Mouse (Mus musculus) layer of hippocampus, postnatal 10 days (tissue): ENCODE data around the gene Usp37. TPM values are rescaled to one million over a fixed set of nuclear protein-coding genes. Genes with fewer than 3 reads are reported as not detected.
"Not testable (repeated sequence)": the region's sequence is repeated elsewhere in the genome, so short reads cannot be mapped to it uniquely, and the experiment has no call there.

ENCODE experiments used
- DNase-seq, 2 experiments: peaks; one replicate each; pipeline ENCODE4 v3.0.0; 2021; ENCODE audit warnings: low spot score in 2 of 2
- long read RNA-seq: library from polyadenylated mRNA; stranded (forward); transcript quantifications from one replicate; pipeline ENCODE4 v2.0.0, GENCODE M21; 2023
- total RNA-seq, 2 experiments: library from RNA; stranded (reverse); gene quantifications; 2 replicates each; pipeline ENCODE4 v1.2.3; 2021

Usp37 gene
- 10 to 100 TPM; 18.1 to 21.9 TPM for total RNA-seq
- long read RNA-seq, partial matches to known transcripts: 0 of 29 reads
- long read RNA-seq, other reads (novel, unspliced or antisense): 29 of 29 reads

GRCm38 (mm10) chr1:74544184-74544583, at the start of gene Usp37:
Gene Usp37 (minus strand): TSS chr1:74544284.
- DNase-seq: no peak

GRCm38 (mm10) chr1:74587773-74588445, 43.8 kb upstream of the Usp37 start, which contains the start of the genes Zfp142 and Bcs1l:
Gene Zfp142 (minus strand): TSS chr1:74588246.
Gene Bcs1l (plus strand): TSS chr1:74588289.
- DNase-seq: peak; percentile 98

GRCm38 (mm10) chr1:74587233-74587772, 43.2 kb upstream of the Usp37 start:
- no peak for DNase-seq

GRCm38 (mm10) chr1:74584616-74585398, 40.7 kb upstream of the Usp37 start:
- DNase-seq: no peak

GRCm38 (mm10) chr1:74582621-74583020, 38.5 kb upstream of the Usp37 start:
- no peak for DNase-seq

GRCm38 (mm10) chr1:74569739-74570719, 25.9 kb upstream of the Usp37 start:
- no peak for DNase-seq

- DNase-seq: no peak
Observed at GRCm38 (mm10) chr1:74565834-74566233, 21.8 kb upstream of the Usp37 start.

- DNase-seq: no peak
Observed at GRCm38 (mm10) chr1:74559061-74559460, 15.0 kb upstream of the Usp37 start.

- peak; percentile 41 to 48 for DNase-seq
Observed at GRCm38 (mm10) chr1:74542451-74542961, 1.6 kb downstream of the Usp37 start, which contains the start of gene Plcd4. Gene Plcd4 (plus strand): TSS chr1:74542888.

GRCm38 (mm10) chr1:74538650-74539049, 5.4 kb downstream of the Usp37 start:
- DNase-seq: peak; percentile 37 to 58

GRCm38 (mm10) chr1:74528589-74528988, 15.5 kb downstream of the Usp37 start:
- no peak for DNase-seq

GRCm38 (mm10) chr1:74524746-74525145, 19.3 kb downstream of the Usp37 start:
- DNase-seq: no peak

GRCm38 (mm10) chr1:74519875-74520274, 24.2 kb downstream of the Usp37 start:
- no peak for DNase-seq

- not testable (repeated sequence) for DNase-seq
Observed at GRCm38 (mm10) chr1:74512999-74513398, 31.1 kb downstream of the Usp37 start.

- DNase-seq: no peak
Observed at GRCm38 (mm10) chr1:74511306-74511705, 32.8 kb downstream of the Usp37 start.

GRCm38 (mm10) chr1:74507780-74508179, 36.3 kb downstream of the Usp37 start:
- DNase-seq: no peak

GRCm38 (mm10) chr1:74506471-74506881, 37.6 kb downstream of the Usp37 start:
- peak in 1 of 2 experiments; percentile 60 for DNase-seq

GRCm38 (mm10) chr1:74505721-74506464, 38.2 kb downstream of the Usp37 start, which contains the start of gene Cnot9:
Gene Cnot9 (plus strand): TSS chr1:74506058.
- peak; percentile 100 for DNase-seq

- no peak for DNase-seq
Observed at GRCm38 (mm10) chr1:74505393-74505720, 38.7 kb downstream of the Usp37 start.

GRCm38 (mm10) chr1:74501106-74501505, 43.0 kb downstream of the Usp37 start:
- DNase-seq: no peak
